Mouse (Mus musculus) layer of hippocampus, adult 9-10 months (tissue): ENCODE results near the gene Golph3.

Experiments used
- DNase-seq: peaks from one replicate; pipeline ENCODE4 v3.0.0; 2022; ENCODE audit warnings: low spot score

Golph3 gene

GRCm38 (mm10) chr15:12318451-12318850, 2.8 kb upstream of the Golph3 start:
- no peak for DNase-seq

GRCm38 (mm10) chr15:12319889-12320288, 1.4 kb upstream of the Golph3 start:
- no peak for DNase-seq

GRCm38 (mm10) chr15:12320441-12321090, 684 bp upstream of the Golph3 start:
- DNase-seq, result no peak

- DNase-seq, result no peak
Measured at GRCm38 (mm10) chr15:12321788-12322621, 755 bp downstream of the Golph3 start, which contains the start of gene 1810049J17Rik. 1810049J17Rik (minus strand) TSS chr15:12321899.

GRCm38 (mm10) chr15:12322676-12323402, 1.6 kb downstream of the Golph3 start:
- DNase-seq, result no peak

GRCm38 (mm10) chr15:12324326-12324725, 3.1 kb downstream of the Golph3 start:
- no peak for DNase-seq

- DNase-seq, result no peak
Measured at GRCm38 (mm10) chr15:12330389-12330788, 9.1 kb downstream of the Golph3 start.

GRCm38 (mm10) chr15:12330892-12331291, 9.6 kb downstream of the Golph3 start:
- no peak for DNase-seq

- DNase-seq, result no peak
Measured at GRCm38 (mm10) chr15:12331300-12331699, 10.1 kb downstream of the Golph3 start.

- no peak for DNase-seq
Measured at GRCm38 (mm10) chr15:12334381-12334780, 13.1 kb downstream of the Golph3 start.

- DNase-seq, result no peak
Measured at GRCm38 (mm10) chr15:12337030-12337778, 16.0 kb downstream of the Golph3 start.

GRCm38 (mm10) chr15:12337779-12338137, 16.5 kb downstream of the Golph3 start:
- DNase-seq, result no peak

GRCm38 (mm10) chr15:12340536-12341400, 19.5 kb downstream of the Golph3 start:
- no peak for DNase-seq

GRCm38 (mm10) chr15:12341401-12341758, 20.1 kb downstream of the Golph3 start:
- DNase-seq, result no peak

GRCm38 (mm10) chr15:12346916-12347315, 25.7 kb downstream of the Golph3 start:
- no peak for DNase-seq

GRCm38 (mm10) chr15:12348950-12349349, 27.7 kb downstream of the Golph3 start:
- DNase-seq, result no peak

GRCm38 (mm10) chr15:12349840-12350239, 28.6 kb downstream of the Golph3 start:
- DNase-seq, result no peak

GRCm38 (mm10) chr15:12351470-12351869, 30.2 kb downstream of the Golph3 start:
- no peak for DNase-seq

GRCm38 (mm10) chr15:12354281-12354810, 33.1 kb downstream of the Golph3 start:
- DNase-seq, result no peak

GRCm38 (mm10) chr15:12355261-12355660, 34.0 kb downstream of the Golph3 start:
- DNase-seq, result no peak

GRCm38 (mm10) chr15:12355907-12356306, 34.7 kb downstream of the Golph3 start:
- no peak for DNase-seq
